Mouse (Mus musculus): ENCODE measurements at regions not wholly inside any gene's neighbourhood (a gene's known extent, or its start where the extent isn't known, plus 50 kb on each side); places are given as distances from the start of the nearest gene placed in this dataset.

- DNase-seq: no peak
Observed at GRCm38 (mm10) chr11:66605998-66606397, 80.2 kb upstream of the Shisa6 start.

- DNase-seq: no peak
Observed at GRCm38 (mm10) chr11:66606646-66607045, 80.9 kb upstream of the Shisa6 start.

GRCm38 (mm10) chr11:66609733-66610132, 84.0 kb upstream of the Shisa6 start:
- no peak for DNase-seq

- DNase-seq: no peak
Observed at GRCm38 (mm10) chr11:66613150-66613549, 87.4 kb upstream of the Shisa6 start.

- DNase-seq: peak; percentile 40
Observed at GRCm38 (mm10) chr11:66625491-66625890, 99.7 kb upstream of the Shisa6 start.

GRCm38 (mm10) chr11:66656810-66657209, 131.0 kb upstream of the Shisa6 start:
- no peak for DNase-seq

- peak; percentile 89 for DNase-seq
Observed at GRCm38 (mm10) chr11:66674581-66674980, 148.8 kb upstream of the Shisa6 start.

GRCm38 (mm10) chr11:66680057-66680621, 154.4 kb upstream of the Shisa6 start:
- no peak for DNase-seq

- no peak for DNase-seq
Observed at GRCm38 (mm10) chr11:66681892-66682291, 156.1 kb upstream of the Shisa6 start.

GRCm38 (mm10) chr11:66684181-66684580, 158.4 kb upstream of the Shisa6 start:
- DNase-seq: no peak

- DNase-seq: peak; percentile 17
Observed at GRCm38 (mm10) chr11:66694651-66695266, 169.0 kb upstream of the Shisa6 start.

- no peak for DNase-seq
Observed at GRCm38 (mm10) chr11:66696791-66697190, 171.0 kb upstream of the Shisa6 start.

GRCm38 (mm10) chr11:66745479-66745878, 166.3 kb upstream of the Pirt start:
- DNase-seq: no peak

GRCm38 (mm10) chr11:66789997-66790396, 121.8 kb upstream of the Pirt start:
- no peak for DNase-seq

- DNase-seq: no peak
Observed at GRCm38 (mm10) chr11:66806887-66807286, 104.9 kb upstream of the Pirt start.

- no peak for DNase-seq
Observed at GRCm38 (mm10) chr11:66813310-66813709, 98.5 kb upstream of the Pirt start.

GRCm38 (mm10) chr11:66813731-66814130, 98.0 kb upstream of the Pirt start:
- no peak for DNase-seq

GRCm38 (mm10) chr11:66835864-66836263, 75.9 kb upstream of the Pirt start:
- DNase-seq: no peak

- DNase-seq: no peak
Observed at GRCm38 (mm10) chr11:66836633-66837380, 75.0 kb upstream of the Pirt start.

GRCm38 (mm10) chr11:66845238-66845637, 66.5 kb upstream of the Pirt start:
- DNase-seq: no peak

- peak; percentile 44 for DNase-seq
Observed at GRCm38 (mm10) chr11:66846043-66846775, 65.6 kb upstream of the Pirt start.

Data from layer of hippocampus, adult 9-11 months (tissue).